21 mouse cellular contexts compared by ENCODE assay signal in the genomic region with DNA sequence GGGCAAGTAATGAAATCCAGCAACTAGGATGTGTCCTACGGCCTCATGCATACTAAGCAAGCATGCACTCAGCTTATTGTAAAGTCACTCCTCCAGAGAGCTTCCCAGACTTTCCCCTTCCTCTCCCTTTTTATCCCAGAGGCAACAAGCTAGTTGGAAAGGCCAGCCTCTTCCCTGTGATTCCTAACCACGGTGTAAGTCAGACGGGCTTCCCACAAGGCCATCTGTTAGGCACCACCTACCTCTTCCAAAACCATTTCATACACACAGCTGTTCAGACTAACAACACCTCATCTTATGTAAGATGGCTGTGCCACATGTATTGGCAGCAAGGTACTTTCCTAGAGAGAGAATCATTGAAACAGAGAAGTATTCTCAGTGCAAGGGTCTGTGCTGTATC.
DNase-seq lines count a peak whose midpoint lies in the region; TF ChIP-seq lines count a peak whose summit lies in the region.
"Had no signal": no experiment of that assay in that cellular context is flagged by ENCODE, and none has a peak within 500 bp of the region (broad histone marks: within the 10 kb centered on the region; RNA-seq: fewer than 3 reads in every experiment).

No protein-coding gene starts in this region.

- DNase-seq in layer of hippocampus, adult 2 months (ENCODE audit: low spot score in 2 of 2), result peak; percentile 9 to 23
- no peak for DNase-seq in layer of hippocampus, adult 9-10 months (ENCODE audit: low spot score)
- peak; percentile 7 to 13 for DNase-seq in left cerebral cortex, postnatal 36 days (ENCODE audit: low spot score in 2 of 2)
- no peak for DNase-seq in left cerebral cortex, postnatal 4 days
- peak; percentile 26 to 29 for DNase-seq in frontal cortex, postnatal 36 days (ENCODE audit: low spot score in 2 of 2)
- peak; percentile 75 for DNase-seq in telencephalon, adult 2 months (ENCODE audit: low read depth, low spot score)
- DNase-seq: adrenal gland, postnatal 25 days; B cell, adult 2 months; cerebellum, adult 18-20 months; cerebellum, postnatal 10 days; gastrocnemius, postnatal 10 days; heart, postnatal 10 days; kidney, adult 11 months; kidney, postnatal 14 days; liver, postnatal 0 days; lung, postnatal 36 days had no signal

- no peak overlapping the region for H3K27ac ChIP-seq in layer of hippocampus, adult 2 months
- H3K27ac ChIP-seq: embryonic facial prominence, embryonic 15.5 days; forebrain, embryonic 12.5 days; heart, embryonic 13.5 days; hindbrain, embryonic 15.5 days; liver, embryonic 12.5 days had no signal

- intact Hi-C loops in left cerebral cortex, postnatal 36 days (cut with DNase I), result no loop called here
- intact Hi-C loops in left cerebral cortex, postnatal 4 days (cut with DNase I), result no loop called here

- TF ChIP-seq CTCF in layer of hippocampus, adult 2 months (conservative IDR thresholded peaks at IDR 0.05), result no peak

- H3K4me3 ChIP-seq in layer of hippocampus, adult 2 months, result no peak overlapping the region
- H3K4me3 ChIP-seq: embryonic facial prominence, embryonic 15.5 days; forebrain, embryonic 12.5 days; heart, embryonic 13.5 days; hindbrain, embryonic 15.5 days; liver, embryonic 12.5 days had no signal

Comparison
In these comparisons a context has a peak if more than half of its experiments do, and no peak if none do; other contexts are left out.
1. DNase-seq: peak in layer of hippocampus, adult 2 months (2 of 2), left cerebral cortex, postnatal 36 days (2 of 2), frontal cortex, postnatal 36 days (2 of 2) and telencephalon, adult 2 months (single experiment); none in layer of hippocampus, adult 9-10 months (single experiment) and left cerebral cortex, postnatal 4 days (single experiment).